Mouse (Mus musculus) heart, embryonic 16.5 days (tissue): ENCODE measurements around the gene Wdr75. TPM values are rescaled to one million over a fixed set of nuclear protein-coding genes. Genes with fewer than 3 reads are reported as not detected.

ENCODE experiments used
- polyA plus RNA-seq: library from polyadenylated mRNA; unstranded; fragments of >200 nt; fragmentation: Nextera tagmentation; extraction: Ambion mirVana; gene quantifications from 2 replicates; pipeline ENCODE4 v1.2.1, GENCODE M21; 2015

The Wdr75 gene
- polyA plus RNA-seq, 1 experiment from 2014 or later: 32.7 TPM

Other genes with a start within 250 kb of the Wdr75 start
- not detected in 2 replicates for gene Gm5269, start 95.1 kb downstream of the Wdr75 start, polyA plus RNA-seq
- 18.0 and 18.8 TPM in 2 replicates for gene Slc40a1, start 131.4 kb downstream of the Wdr75 start, polyA plus RNA-seq